Mouse (Mus musculus): ENCODE data around the gene St13.

DNA sequence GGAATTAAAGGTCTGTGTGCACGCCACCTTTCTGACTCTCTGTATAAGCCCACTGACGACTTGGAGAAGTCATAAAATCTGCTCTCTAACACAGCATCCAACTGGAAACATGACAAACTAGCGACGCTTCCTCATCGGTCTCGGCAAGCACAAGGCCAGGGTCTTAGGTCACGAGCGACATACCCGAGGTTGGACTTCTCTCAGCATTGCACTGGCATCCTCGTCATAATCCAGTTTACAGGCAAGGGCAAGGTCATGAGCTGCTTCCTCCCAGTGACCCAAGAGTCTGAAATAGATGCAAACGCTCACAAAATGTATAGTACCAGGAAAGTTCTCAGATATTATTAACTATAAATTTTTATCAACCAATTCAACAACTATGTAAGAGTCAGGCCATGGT lies 25.3 kb downstream of the St13 start:
- TF ChIP-seq CTCF (IDR thresholded peaks at IDR 0.05; ENCODE audit: low read depth) (no peak), EP300 (IDR thresholded peaks at IDR 0.05; ENCODE audit: low read depth) (no peak)

Data from liver, postnatal 0 days (tissue).